Comparison of ENCODE assay signal across 11 mouse cellular contexts in the genomic region with DNA sequence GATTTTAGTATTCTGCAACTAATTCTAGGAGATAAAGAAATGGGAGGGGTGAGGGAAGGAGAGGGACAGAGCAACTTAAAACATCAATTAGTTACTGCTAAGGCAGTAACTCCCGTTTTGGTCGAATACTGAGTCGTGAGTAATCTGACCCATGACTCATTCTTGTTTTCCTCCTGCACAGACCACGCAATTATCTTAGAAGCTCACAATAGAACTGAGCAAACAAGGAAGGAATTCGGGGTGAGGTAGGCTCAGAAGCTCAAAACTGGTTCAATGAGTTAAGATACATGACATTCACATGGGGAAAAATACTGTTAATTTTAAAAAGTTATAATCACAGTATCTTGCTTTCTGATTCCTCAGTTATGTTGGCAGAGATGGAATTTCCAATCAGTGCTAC. TPM values are rescaled to one million over a fixed set of nuclear protein-coding genes. Genes with fewer than 3 reads are reported as not detected.
A peak's percentile ranks its signal among the peaks of the same experiment; 100 is the strongest.
DNase-seq lines count a peak whose midpoint lies in the region; ATAC-seq and TF ChIP-seq lines count a peak whose summit lies in the region.
"Had no signal": no experiment of that assay in that cellular context is flagged by ENCODE, and none has a peak within 500 bp of the region (broad histone marks: within the 10 kb centered on the region; RNA-seq: fewer than 3 reads in every experiment).

No protein-coding gene starts in this region.

- no peaks in the 10 kb centered on the region for H3K9me3 ChIP-seq in lung, postnatal 0 days (ENCODE audit: low read length)

- H3K36me3 ChIP-seq in lung, postnatal 0 days (ENCODE audit: insufficient read depth, low read length) = no peaks in the 10 kb centered on the region
- H3K36me3 ChIP-seq: G1E had no signal

- H3K4me2 ChIP-seq in lung, postnatal 0 days (replicated peaks; ENCODE audit: low read depth, low read length) = peak overlapping the region; percentile 52

- H3K27ac ChIP-seq in lung, postnatal 0 days (ENCODE audit: low read length) = no peak overlapping the region

- DNase-seq in kidney, adult 9 months = peak; percentile 17
- DNase-seq in kidney, adult 11 months = no peak
- DNase-seq in MN1 (ENCODE audit: low spot score) = peak; percentile 49
- DNase-seq in heart, adult 8-10 months (ENCODE audit: low spot score) = peak; percentile 69
- DNase-seq in lung, postnatal 0 days (ENCODE audit: low spot score) = peak; percentile 70
- no peak for DNase-seq in neural tube, embryonic 10.5 days (ENCODE audit: extremely low spot score, low spot score)
- DNase-seq in spleen, postnatal 4 days (ENCODE audit: low spot score in 2 of 2) = no peak
- DNase-seq in cerebellum, adult 11 months = no peak
- DNase-seq: layer of hippocampus, postnatal 36 days had no signal

- H3K4me1 ChIP-seq in lung, postnatal 0 days (ENCODE audit: insufficient read depth, low read depth, low read length) = no peaks in the 10 kb centered on the region

- H3K9ac ChIP-seq in lung, postnatal 0 days (replicated peaks; ENCODE audit: low read depth) = no peak overlapping the region

- peak; percentile 73 for ATAC-seq in lung, postnatal 0 days
- ATAC-seq: midbrain, embryonic 16.5 days had no signal

- H3K4me3 ChIP-seq in lung, postnatal 0 days (ENCODE audit: low read depth, low read length) = peak overlapping the region; percentile 31; the same call in 1 of the 2 replicates

- TF ChIP-seq CTCF in lung, postnatal 0 days (IDR thresholded peaks at IDR 0.05) = no peak

- no peak for TF ChIP-seq EP300 in lung, postnatal 0 days (IDR thresholded peaks at IDR 0.05)

- no peaks in the 10 kb centered on the region for H3K27me3 ChIP-seq in lung, postnatal 0 days (replicated peaks; ENCODE audit: insufficient read depth, low read length)

- WGBS in lung, postnatal 0 days = 10% methylated on average over 5 of the region's 5 CpGs

RNA-seq across cellular contexts. Expression of a gene that starts 1.3 kb away (rescaled TPM):
- total RNA-seq in heart, adult 8-10 months (2022) = 10 to 100 TPM; 15.3 to 30.1 (median 20.8) TPM
- 3.4 and 4.0 TPM in 2 replicates for polyA plus RNA-seq in lung, postnatal 0 days (2015; fragmentation: Nextera tagmentation; extraction: Ambion mirVana)
- polyA plus RNA-seq: G1E had no signal

Comparison
In these comparisons a context has a peak if more than half of its experiments do, and no peak if none do; other contexts are left out.
1. DNase-seq: peak in kidney, adult 9 months (single experiment), MN1 (single experiment), heart, adult 8-10 months (single experiment) and lung, postnatal 0 days (single experiment); none in kidney, adult 11 months (single experiment), neural tube, embryonic 10.5 days (single experiment), spleen, postnatal 4 days (0 of 2) and cerebellum, adult 11 months (single experiment).